Mouse (Mus musculus) bone marrow macrophage, adult 2 months (primary cell): ENCODE data around the gene Isoc2b.

Source experiments
- CTCF ChIP-seq: IDR thresholded peaks from 2 replicates; pipeline ENCODE4 v1.5.1; 2012; ENCODE audit warnings: low read depth, mild to moderate bottlenecking, low read length, moderate library complexity
- POLR2A ChIP-seq: IDR thresholded peaks from 2 replicates; pipeline ENCODE4 v1.6.1; 2012; ENCODE audit warnings: mild to moderate bottlenecking, low read depth, low read length, borderline replicate concordance

- TF ChIP-seq POLR2A (no peak), CTCF (no peak)
Measured at GRCm38 (mm10) chr7:4857321-4857720, 12.7 kb downstream of the Isoc2b start.
